1 mouse cellular context compared by ENCODE assay signal in genomic region chr11:100957915-100958469, GRCm38 (mm10).
TF ChIP-seq lines count a peak whose summit lies in the region.

No protein-coding gene starts in this region.

TF ChIP-seq in MEL, 35 proteins besides CTCF, POLR2A, EP300 and RAD21:
- TF ChIP-seq USF2 (IDR thresholded peaks at IDR 0.05; ENCODE audit: borderline replicate concordance in 1 of 2, insufficient read depth in 1 of 2, low read depth in 1 of 2, low read length in 2 of 2), result no peak
- TF ChIP-seq CHD1 (IDR thresholded peaks at IDR 0.05; ENCODE audit: low read depth, low read length), result no peak
- no peak for TF ChIP-seq MYB (IDR thresholded peaks at IDR 0.05; ENCODE audit: low read depth, low read length)
- TF ChIP-seq MEF2A (IDR thresholded peaks at IDR 0.05; ENCODE audit: extremely low read depth, insufficient replicate concordance, low read depth, low read length, poor library complexity, severe bottlenecking), result no peak
- TF ChIP-seq NRF1 (IDR thresholded peaks at IDR 0.05; ENCODE audit: insufficient read depth, low read depth, low read length, poor library complexity, severe bottlenecking), result no peak
- TF ChIP-seq ETS1 (IDR thresholded peaks at IDR 0.05; ENCODE audit: low read depth, low read length), result no peak
- no peak for TF ChIP-seq MAZ (IDR thresholded peaks at IDR 0.05; ENCODE audit: low read depth, low read length)
